ENCODE assay signal across 8 mouse cellular contexts in genomic region chrX:71311229-71311628, GRCm38 (mm10). TPM values are rescaled to one million over a fixed set of nuclear protein-coding genes. Genes with fewer than 3 reads are reported as not detected.
DNase-seq lines count a peak whose midpoint lies in the region; ATAC-seq and TF ChIP-seq lines count a peak whose summit lies in the region.

No protein-coding gene starts in this region.

- TF ChIP-seq CTCF in lung, embryonic 14.5 days (IDR thresholded peaks at IDR 0.05; ENCODE audit: low read depth), result peak; percentile 78

- no peak overlapping the region for H3K9ac ChIP-seq in lung, embryonic 14.5 days

- no peak overlapping the region for H3K4me3 ChIP-seq in lung, embryonic 14.5 days (ENCODE audit: low read depth, low read length)

- no peaks in the 10 kb centered on the region for H3K27me3 ChIP-seq in lung, embryonic 14.5 days (ENCODE audit: insufficient read depth, low read length)

- no peak overlapping the region for H3K27ac ChIP-seq in lung, embryonic 14.5 days (ENCODE audit: low read depth)

- H3K36me3 ChIP-seq in lung, embryonic 14.5 days (ENCODE audit: insufficient read depth), result no peaks in the 10 kb centered on the region

- ATAC-seq in lung, embryonic 14.5 days (ENCODE audit: insufficient read depth), result no peak

- H3K4me1 ChIP-seq in lung, embryonic 14.5 days (ENCODE audit: insufficient read depth), result no peaks in the 10 kb centered on the region

- H3K4me2 ChIP-seq in lung, embryonic 14.5 days, result no peak overlapping the region

- H3K9me3 ChIP-seq in lung, embryonic 14.5 days (ENCODE audit: low read depth, low read length), result no peaks in the 10 kb centered on the region

- peak; percentile 40 for DNase-seq in gastrocnemius, adult 18-20 months (ENCODE audit: low spot score)
- no peak for DNase-seq in gastrocnemius, adult 8-10 months (ENCODE audit: low spot score in 2 of 2)
- DNase-seq in MEL-GATA-1-ER (ENCODE audit: extremely low read depth, low read depth), result peak; percentile 29
- peak; percentile 51 for DNase-seq in cerebellum, adult 11-12 months
- peak; percentile 5 to 24 for DNase-seq in frontal cortex, postnatal 14 days (ENCODE audit: low spot score in 2 of 2)
- peak; percentile 38 to 63 for DNase-seq in kidney, postnatal 25 days
- peak; percentile 62 for DNase-seq in lung, embryonic 14.5 days
- DNase-seq in right cerebral cortex, adult 2 months (ENCODE audit: low spot score in 2 of 2), result peak; percentile 52 to 53

- WGBS in lung, embryonic 14.5 days, result 30% methylated on average over 8 of the region's 8 CpGs

RNA-seq across cellular contexts. Expression of gene Mtmr1, which starts 53.3 kb away (rescaled TPM):
- 10 to 100 TPM; 36.8 to 42.5 TPM for total RNA-seq in gastrocnemius, adult 18-20 months (2021)
- total RNA-seq in gastrocnemius, adult 8-10 months (2022), result 10 to 100 TPM; 36.7 to 44.8 (median 40.1) TPM
- polyA plus RNA-seq in lung, embryonic 14.5 days (2014; fragmentation: Nextera tagmentation; extraction: Ambion mirVana), result 10.5 and 11.3 TPM in 2 replicates

Comparison
In these comparisons a context has a peak if more than half of its experiments do, and no peak if none do; other contexts are left out.
1. DNase-seq: peak in gastrocnemius, adult 18-20 months (single experiment), MEL-GATA-1-ER (single experiment), cerebellum, adult 11-12 months (single experiment), frontal cortex, postnatal 14 days (2 of 2), kidney, postnatal 25 days (2 of 2), lung, embryonic 14.5 days (single experiment) and right cerebral cortex, adult 2 months (2 of 2); none in gastrocnemius, adult 8-10 months (0 of 2).